Mouse (Mus musculus) stomach, embryonic 16.5 days (tissue): ENCODE measurements around the gene Lrrc4b. TPM values are rescaled to one million over a fixed set of nuclear protein-coding genes. Genes with fewer than 3 reads are reported as not detected.

Experiments
- ATAC-seq: fragments of 200-750 bp; cut with Nextera tagmentation; 2 replicates; pipeline ENCODE4 v1.8.0; 2017; ENCODE audit warnings: moderate number of reproducible peaks, moderate TSS enrichment; ENCODE audit not compliant: insufficient read depth, low FRiP score
- H3K27ac ChIP-seq: fragments of 300-500 bp; sonication (generic); 2 replicates; pipeline ENCODE4 v1.5.1; 2014; ENCODE audit warnings: low read length
- H3K27me3 ChIP-seq: fragments of 300-500 bp; sonication (generic); 2 replicates; pipeline ENCODE4 v1.6.1; 2014; ENCODE audit warnings: low read length, control low read depth, mixed read lengths; ENCODE audit not compliant: control insufficient read depth, insufficient read depth
- H3K36me3 ChIP-seq: fragments of 300-500 bp; sonication (generic); 2 replicates; pipeline ENCODE4 v1.6.1; 2014; ENCODE audit warnings: low read length; ENCODE audit not compliant: control insufficient read depth, insufficient read depth
- H3K4me1 ChIP-seq: fragments of 300-500 bp; sonication (generic); 2 replicates; pipeline ENCODE4 v1.6.1; 2014; ENCODE audit warnings: low read length, control low read depth, mixed read lengths; ENCODE audit not compliant: control insufficient read depth, insufficient read depth
- H3K4me2 ChIP-seq: fragments of 300-500 bp; sonication (generic); 2 replicates; pipeline ENCODE4 v1.6.1; 2014; ENCODE audit warnings: low read depth, low read length, mixed read lengths
- H3K4me3 ChIP-seq: fragments of 300-500 bp; sonication (generic); replicated peaks from 2 replicates; pipeline ENCODE4 v1.5.1; 2014; ENCODE audit warnings: mild to moderate bottlenecking, low read length
- H3K9ac ChIP-seq: fragments of 300-500 bp; sonication (generic); 2 replicates; pipeline ENCODE4 v1.6.1; 2014; ENCODE audit warnings: low read length
- H3K9me3 ChIP-seq: fragments of 300-500 bp; sonication (generic); replicated peaks from 2 replicates; pipeline ENCODE4 v1.6.1; 2016; ENCODE audit warnings: low read length, control low read depth; ENCODE audit not compliant: control insufficient read depth
- WGBS: fragments of 180-500 bp; shearing (Covaris S2); extraction: QIAGEN DNeasy Blood & Tissue Kit; methylation state at CpG from one replicate; pipeline ENCODE4 v1.1.7; 2014; 5-methylcytosine and 5-hydroxymethylcytosine counted together
- microRNA-seq: library from miRNA; unstranded; fragments of <30 nt; microRNA quantifications from one replicate; pipeline ENCODE4, GENCODE M21; 2016
- polyA plus RNA-seq: library from polyadenylated mRNA; unstranded; fragments of >200 nt; fragmentation: Nextera tagmentation; extraction: Ambion mirVana; gene quantifications from 2 replicates; pipeline ENCODE4 v1.2.1, GENCODE M21; 2015

Lrrc4b gene
- polyA plus RNA-seq, 1 experiment from 2014 or later = 0.52 TPM

DNA sequence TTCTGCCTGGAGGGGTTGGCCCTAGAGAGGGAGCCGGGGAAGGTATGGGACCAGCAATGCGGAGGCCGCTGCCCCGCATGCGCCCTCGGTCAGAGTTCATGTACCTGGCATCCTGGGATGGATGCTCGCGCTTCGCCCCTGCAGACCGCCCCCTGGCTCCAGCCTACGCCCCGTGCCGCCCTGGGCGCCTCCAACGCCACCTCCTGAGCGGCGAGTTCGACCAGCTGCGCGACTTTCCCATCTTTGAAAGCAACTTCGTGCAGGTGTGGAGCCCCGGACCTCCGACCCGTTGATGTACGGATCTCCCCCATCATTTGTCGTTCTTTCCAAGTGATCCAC lies 67.9 kb downstream of the Lrrc4b start:
- H3K4me1 ChIP-seq = peaks cover 15% of the 10 kb centered on the region
- H3K9me3 ChIP-seq = no peaks in the 10 kb centered on the region
- peak overlapping the region; percentile 91 for H3K9ac ChIP-seq
- H3K4me3 ChIP-seq = peak overlapping the region; percentile 79
- ATAC-seq = no peak
- H3K27ac ChIP-seq = peak overlapping the region; percentile 95
- 0% methylated on average over 25 of the region's 26 CpGs for WGBS
- H3K36me3 ChIP-seq = peaks cover 8% of the 10 kb centered on the region; the same call in 1 of the 2 replicates
- peak overlapping the region; percentile 98 for H3K4me2 ChIP-seq
- H3K27me3 ChIP-seq = no peaks in the 10 kb centered on the region

DNA sequence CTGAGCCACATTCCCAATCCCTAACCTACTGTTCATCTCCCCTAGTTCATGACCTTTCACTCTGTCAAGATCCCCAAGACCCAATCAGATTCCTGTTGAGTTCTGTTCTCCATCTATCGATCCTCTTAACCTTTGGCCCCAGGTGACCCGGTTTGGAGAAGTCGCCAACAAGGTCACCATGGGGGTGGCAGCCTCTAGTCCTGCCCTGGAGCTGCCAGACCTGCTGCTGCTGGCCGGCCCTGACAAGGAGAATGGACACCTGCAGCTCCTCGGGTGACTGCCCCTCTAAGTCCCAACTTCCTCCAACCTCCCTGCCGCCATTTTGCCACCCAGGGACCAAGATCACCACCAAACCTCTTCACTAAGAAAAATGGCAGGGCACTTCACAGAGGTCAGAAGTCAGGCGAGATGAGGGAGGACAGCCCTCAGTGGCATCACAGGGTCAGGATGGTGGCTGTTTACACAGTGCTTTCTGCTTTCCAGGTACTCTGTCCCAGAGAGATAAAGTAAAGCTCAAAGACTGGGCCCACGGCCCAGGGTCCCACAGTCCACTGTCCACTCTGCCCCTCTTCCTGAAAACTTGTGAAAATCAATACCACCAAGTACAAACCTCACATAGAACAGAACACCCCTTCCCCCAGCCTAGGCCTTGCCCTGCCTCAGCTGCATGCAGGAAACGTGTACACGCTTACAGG lies 68.7 kb downstream of the Lrrc4b start:
- no peak overlapping the region for H3K9ac ChIP-seq
- no peaks in the 10 kb centered on the region for H3K27me3 ChIP-seq
- no peak overlapping the region for H3K27ac ChIP-seq
- peaks cover under 1% of the 10 kb centered on the region; the same call in 1 of the 2 replicates for H3K36me3 ChIP-seq
- peak overlapping the region; percentile 98 for H3K4me2 ChIP-seq
- peaks cover 15% of the 10 kb centered on the region for H3K4me1 ChIP-seq
- H3K4me3 ChIP-seq = peak overlapping the region; percentile 79; the same call in 1 of the 2 replicates
- H3K9me3 ChIP-seq = no peaks in the 10 kb centered on the region
- WGBS = 76% methylated on average over 10 of the region's 10 CpGs
- ATAC-seq = no peak

DNA sequence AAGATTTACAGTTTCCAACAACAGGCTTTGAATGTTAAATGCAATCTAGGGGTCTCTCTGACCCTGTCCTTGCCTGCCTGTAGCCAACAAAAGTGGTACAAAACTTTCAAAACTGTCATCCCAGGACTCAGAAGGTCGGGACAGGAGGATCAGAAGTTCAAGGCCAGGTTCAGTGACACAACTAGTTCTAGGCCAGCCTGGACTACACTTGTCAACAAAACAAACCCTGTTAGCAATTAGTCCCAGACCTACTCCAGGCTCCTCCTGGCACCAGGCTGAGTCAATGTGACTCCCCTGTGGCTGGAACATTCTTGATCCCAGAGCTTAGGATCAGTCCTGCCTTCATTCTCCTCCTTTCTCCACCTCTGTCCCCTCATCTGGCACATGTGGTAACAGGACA lies 70.1 kb downstream of the Lrrc4b start:
- no peaks in the 10 kb centered on the region for H3K9me3 ChIP-seq
- no peaks in the 10 kb centered on the region for H3K36me3 ChIP-seq
- no peak overlapping the region for H3K4me2 ChIP-seq
- no peak overlapping the region for H3K4me3 ChIP-seq
- H3K9ac ChIP-seq = no peak overlapping the region
- WGBS = 72% methylated on average over 1 of the region's 1 CpGs
- H3K27ac ChIP-seq = no peak overlapping the region
- no peak for ATAC-seq
- H3K4me1 ChIP-seq = peaks cover 15% of the 10 kb centered on the region
- no peaks in the 10 kb centered on the region for H3K27me3 ChIP-seq

DNA sequence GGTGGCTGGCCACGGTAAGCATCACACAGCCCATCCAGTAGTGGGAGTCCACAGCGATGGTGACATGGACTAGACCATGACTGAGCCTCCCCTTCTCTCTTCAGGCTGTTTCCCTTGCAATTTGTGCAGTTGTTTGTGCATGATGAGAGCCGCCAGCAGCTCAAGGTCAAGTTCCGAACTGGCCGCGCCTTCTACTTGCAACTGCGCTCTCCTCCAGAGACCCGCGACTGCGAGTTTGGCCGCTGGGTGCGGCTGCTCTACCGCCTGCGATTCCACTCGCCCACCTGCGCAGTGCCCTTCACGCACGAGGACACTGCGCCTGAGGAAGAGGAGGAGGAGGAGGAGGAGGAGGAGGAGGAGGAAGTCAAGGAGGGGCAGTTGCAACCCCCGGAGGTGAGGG lies 71.2 kb downstream of the Lrrc4b start:
- H3K4me1 ChIP-seq = peaks cover 11% of the 10 kb centered on the region
- no peaks in the 10 kb centered on the region for H3K36me3 ChIP-seq
- H3K9me3 ChIP-seq = no peaks in the 10 kb centered on the region
- 56% methylated on average over 20 of the region's 20 CpGs for WGBS
- H3K9ac ChIP-seq = no peak overlapping the region
- H3K27ac ChIP-seq = no peak overlapping the region
- no peak for ATAC-seq
- H3K4me3 ChIP-seq = no peak overlapping the region
- H3K27me3 ChIP-seq = no peaks in the 10 kb centered on the region
- no peak overlapping the region for H3K4me2 ChIP-seq

DNA sequence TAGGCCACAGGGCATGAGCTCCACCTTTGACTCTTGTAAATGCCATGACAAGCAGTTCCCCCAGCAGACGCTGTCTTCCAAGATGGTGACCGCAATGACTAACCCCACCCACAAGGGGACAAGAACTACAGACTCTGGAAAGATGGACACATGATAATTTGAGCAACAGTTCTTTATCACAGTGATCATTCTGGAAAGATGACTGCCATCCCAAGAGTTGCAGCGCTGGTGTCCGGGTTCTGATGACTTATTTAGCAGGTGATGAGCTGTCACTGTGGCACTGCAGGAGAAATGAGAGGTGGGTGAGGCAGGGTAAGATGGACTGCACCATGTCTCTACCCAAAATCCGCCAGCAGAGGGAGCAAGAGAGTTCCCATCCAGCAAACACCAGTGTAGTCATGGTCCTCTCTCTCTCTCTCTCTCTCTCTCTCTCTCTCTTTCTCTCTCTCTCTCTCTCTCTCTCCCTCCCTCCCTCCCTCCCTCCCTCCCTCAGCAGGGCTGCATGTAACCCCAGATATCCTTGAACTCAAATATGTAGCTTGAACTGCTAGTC lies 72.8 kb downstream of the Lrrc4b start:
- ATAC-seq = no peak
- peaks cover 3% of the 10 kb centered on the region; the same call in 1 of the 2 replicates for H3K4me1 ChIP-seq
- H3K4me2 ChIP-seq = no peak overlapping the region
- H3K4me3 ChIP-seq = no peak overlapping the region
- no peaks in the 10 kb centered on the region for H3K36me3 ChIP-seq
- WGBS = 41% methylated on average over 5 of the region's 5 CpGs
- H3K27me3 ChIP-seq = no peaks in the 10 kb centered on the region
- no peak overlapping the region for H3K9ac ChIP-seq
- H3K9me3 ChIP-seq = no peaks in the 10 kb centered on the region
- H3K27ac ChIP-seq = no peak overlapping the region

DNA sequence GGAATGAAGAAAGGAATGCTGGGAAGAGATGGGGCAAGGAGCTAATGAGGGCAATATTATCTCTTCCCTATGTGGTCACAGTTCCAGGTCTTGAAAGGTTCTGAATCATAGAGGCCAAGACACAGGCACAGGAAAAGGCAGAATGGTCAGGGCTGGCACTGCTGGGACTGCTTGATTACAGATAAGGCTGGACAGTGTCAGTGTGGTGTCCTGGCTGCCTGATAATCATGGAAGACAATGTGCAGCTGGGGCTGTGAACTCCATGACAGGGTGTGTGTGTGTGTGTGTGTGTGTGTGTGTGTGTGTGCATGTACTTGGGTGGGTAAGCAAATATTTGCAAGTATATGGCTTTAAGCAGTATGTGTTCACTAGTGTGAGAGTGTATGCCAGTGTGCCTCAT lies 78.7 kb downstream of the Lrrc4b start:
- H3K4me2 ChIP-seq = no peak overlapping the region
- peaks cover 7% of the 10 kb centered on the region for H3K27me3 ChIP-seq
- no peak overlapping the region for H3K27ac ChIP-seq
- no peaks in the 10 kb centered on the region for H3K36me3 ChIP-seq
- no peak for ATAC-seq
- H3K4me1 ChIP-seq = no peaks in the 10 kb centered on the region
- H3K4me3 ChIP-seq = no peak overlapping the region
- 0 out of 2 replicates have a peak, but pooled peaks cover under 1% of the 10 kb centered on the region for H3K9me3 ChIP-seq
- no peak overlapping the region for H3K9ac ChIP-seq

Small RNAs within 50 kb of the gene (microRNA-seq; reads per million reads assigned to microRNA genes)
- 0.50 reads per million for gene Mir7052

Other genes starting within 250 kb of the Lrrc4b start
- gene Klk1b24, start 240.8 kb upstream of the Lrrc4b start, polyA plus RNA-seq = 0.41 TPM in 1 of 2 replicates, not detected in the other
- gene Klk1b3, start 230.8 kb upstream of the Lrrc4b start, polyA plus RNA-seq = 0.61 TPM in 2 replicates
- 0.72 and 0.90 TPM in 2 replicates for gene Klk1b4, start 221.6 kb upstream of the Lrrc4b start, polyA plus RNA-seq
- 0.22 and 0.25 TPM in 2 replicates for gene Klk1b5, start 213.1 kb upstream of the Lrrc4b start, polyA plus RNA-seq
- gene Klk1, start 203.7 kb upstream of the Lrrc4b start, polyA plus RNA-seq = 30.6 and 59.7 TPM in 2 replicates
- 0.13 TPM in 1 of 2 replicates, not detected in the other for gene Gm36864, start 192.8 kb upstream of the Lrrc4b start, polyA plus RNA-seq
- gene 1700028J19Rik, start 182.3 kb upstream of the Lrrc4b start, polyA plus RNA-seq = 1.4 and 1.6 TPM in 2 replicates
- 131 and 139 TPM in 2 replicates for gene 2410002F23Rik, start 182.3 kb upstream of the Lrrc4b start, polyA plus RNA-seq
- 0.27 TPM in 1 of 2 replicates, not detected in the other for gene Acp4, start 171.6 kb upstream of the Lrrc4b start, polyA plus RNA-seq
- not detected in 2 replicates for gene Gm15517, start 167.6 kb upstream of the Lrrc4b start, polyA plus RNA-seq
- gene Clec11a, start 122.1 kb upstream of the Lrrc4b start, polyA plus RNA-seq = 6.1 and 7.4 TPM in 2 replicates
- 1.7 TPM in 2 replicates for gene Shank1, start 118.8 kb upstream of the Lrrc4b start, polyA plus RNA-seq
- gene Syt3, start 44.9 kb upstream of the Lrrc4b start, polyA plus RNA-seq = 1.3 and 1.5 TPM in 2 replicates
- gene 1700008O03Rik, start 43.2 kb upstream of the Lrrc4b start, polyA plus RNA-seq = 0.84 and 1.2 TPM in 2 replicates
- gene Aspdh, start 36.4 kb downstream of the Lrrc4b start, polyA plus RNA-seq = 0.72 and 0.87 TPM in 2 replicates
- gene Josd2, start 39.0 kb downstream of the Lrrc4b start, polyA plus RNA-seq = 88.0 and 102 TPM in 2 replicates
- 69.9 and 80.7 TPM in 2 replicates for gene Emc10, start 67.5 kb downstream of the Lrrc4b start, polyA plus RNA-seq
- 7.0 and 8.2 TPM in 2 replicates for gene Fam71e1, start 67.6 kb downstream of the Lrrc4b start, polyA plus RNA-seq
- 0.41 and 1.8 TPM in 2 replicates for gene Mybpc2, start 95.6 kb downstream of the Lrrc4b start, polyA plus RNA-seq
- gene Spib, start 103.1 kb downstream of the Lrrc4b start, polyA plus RNA-seq = 0.52 and 0.76 TPM in 2 replicates
- gene Pold1, start 119.8 kb downstream of the Lrrc4b start, polyA plus RNA-seq = 70.3 and 72.8 TPM in 2 replicates
- gene Nr1h2, start 124.9 kb downstream of the Lrrc4b start, polyA plus RNA-seq = 62.0 and 68.6 TPM in 2 replicates
- 3.7 and 5.4 TPM in 2 replicates for gene Napsa, start 143.4 kb downstream of the Lrrc4b start, polyA plus RNA-seq
- 0.16 and 0.26 TPM in 2 replicates for gene Kcnc3, start 161.6 kb downstream of the Lrrc4b start, polyA plus RNA-seq
- 17.5 and 20.5 TPM in 2 replicates for gene Myh14, start 241.8 kb downstream of the Lrrc4b start, polyA plus RNA-seq